Mouse (Mus musculus) embryonic facial prominence, embryonic 15.5 days (tissue): ENCODE results near the gene Slfn5. TPM values are rescaled to one million over a fixed set of nuclear protein-coding genes. Genes with fewer than 3 reads are reported as not detected.
"Not testable (repeated sequence)": the region's sequence is repeated elsewhere in the genome, so short reads cannot be mapped to it uniquely, and the experiment has no call there.

ENCODE experiments used
- ATAC-seq: fragments of 200-750 bp; cut with Nextera tagmentation; 2 replicates; pipeline ENCODE4 v1.8.0; 2017; ENCODE audit warnings: low read depth, moderate TSS enrichment; ENCODE audit not compliant: insufficient number of reproducible peaks, low FRiP score, low TSS enrichment
- H3K27ac ChIP-seq: fragments of 300-500 bp; sonication (generic); replicated peaks from 2 replicates; pipeline ENCODE4 v1.5.1; 2015; ENCODE audit warnings: mild to moderate bottlenecking, inconsistent platforms
- H3K27me3 ChIP-seq: fragments of 300-500 bp; sonication (generic); 2 replicates; pipeline ENCODE4 v1.6.1; 2015; ENCODE audit warnings: inconsistent platforms
- H3K36me3 ChIP-seq: fragments of 300-500 bp; sonication (generic); 2 replicates; pipeline ENCODE4 v1.6.1; 2015; ENCODE audit warnings: mild to moderate bottlenecking, inconsistent platforms
- H3K4me1 ChIP-seq: fragments of 300-500 bp; sonication (generic); 2 replicates; pipeline ENCODE4 v1.6.1; 2015; ENCODE audit warnings: inconsistent platforms
- H3K4me2 ChIP-seq: fragments of 300-500 bp; sonication (generic); replicated peaks from 2 replicates; pipeline ENCODE4 v1.6.1; 2015; ENCODE audit warnings: mild to moderate bottlenecking, inconsistent platforms
- H3K4me3 ChIP-seq: fragments of 300-500 bp; sonication (generic); replicated peaks from 2 replicates; pipeline ENCODE4 v1.5.1; 2015; ENCODE audit warnings: mild to moderate bottlenecking, inconsistent platforms
- H3K9ac ChIP-seq: fragments of 300-500 bp; sonication (generic); 2 replicates; pipeline ENCODE4 v1.6.1; 2015; ENCODE audit warnings: inconsistent platforms
- H3K9me3 ChIP-seq: fragments of 300-500 bp; sonication (generic); replicated peaks from 2 replicates; pipeline ENCODE4 v1.6.1; 2016; ENCODE audit warnings: inconsistent platforms
- WGBS: fragments of 180-500 bp; shearing (Covaris S2); methylation state at CpG from one replicate; pipeline ENCODE4 v1.1.7; 2015; 5-methylcytosine and 5-hydroxymethylcytosine counted together
- microRNA-seq: library from miRNA; unstranded; fragments of <30 nt; microRNA quantifications from one replicate; pipeline ENCODE4, GENCODE M21; 2016; ENCODE audit warnings: borderline number of aligned reads
- polyA plus RNA-seq: library from polyadenylated mRNA; unstranded; fragments of >200 nt; fragmentation: Nextera tagmentation; extraction: Ambion mirVana; gene quantifications from 2 replicates; pipeline ENCODE4 v1.2.1, GENCODE M21; 2015

Slfn5 gene
- polyA plus RNA-seq, 1 experiment from 2014 or later, result 2.7 TPM

- H3K27me3 ChIP-seq, result no peaks in the 10 kb centered on the region
- no peak overlapping the region for H3K4me2 ChIP-seq
- no peaks in the 10 kb centered on the region for H3K36me3 ChIP-seq
- WGBS, result 22% methylated on average over 5 of the region's 5 CpGs
- H3K9me3 ChIP-seq, result no peaks in the 10 kb centered on the region
- H3K4me1 ChIP-seq, result peaks cover 12% of the 10 kb centered on the region
- no peak for ATAC-seq
- no peak overlapping the region for H3K9ac ChIP-seq
- no peak overlapping the region for H3K27ac ChIP-seq
- no peak overlapping the region for H3K4me3 ChIP-seq
Measured at GRCm38 (mm10) chr11:82973916-82974315, 22.8 kb downstream of the Slfn5 start.

- 85% methylated on average over 2 of the region's 2 CpGs for WGBS
- not testable (repeated sequence) for H3K9ac ChIP-seq, H3K4me2 ChIP-seq, ATAC-seq, H3K4me3 ChIP-seq, H3K27me3 ChIP-seq, H3K4me1 ChIP-seq, H3K27ac ChIP-seq, H3K9me3 ChIP-seq
- H3K36me3 ChIP-seq, result peaks cover 32% of the 10 kb centered on the region
Measured at GRCm38 (mm10) chr11:82982409-82982808, 31.3 kb downstream of the Slfn5 start.

- no peaks in the 10 kb centered on the region for H3K4me1 ChIP-seq
- ATAC-seq, result no peak
- peaks cover 32% of the 10 kb centered on the region for H3K36me3 ChIP-seq
- no peak overlapping the region for H3K9ac ChIP-seq
- H3K4me3 ChIP-seq, result no peak overlapping the region
- no peak overlapping the region for H3K27ac ChIP-seq
- no peaks in the 10 kb centered on the region for H3K27me3 ChIP-seq
- 80% methylated on average over 17 of the region's 17 CpGs for WGBS
- H3K4me2 ChIP-seq, result no peak overlapping the region
- no peaks in the 10 kb centered on the region for H3K9me3 ChIP-seq
Measured at GRCm38 (mm10) chr11:82983193-82983592, 32.0 kb downstream of the Slfn5 start.

- H3K27ac ChIP-seq, result no peak overlapping the region
- H3K9me3 ChIP-seq, result no peaks in the 10 kb centered on the region
- no peak overlapping the region for H3K9ac ChIP-seq
- no peak for ATAC-seq
- peaks cover 18% of the 10 kb centered on the region; the same call in 1 of the 2 replicates for H3K36me3 ChIP-seq
- no peak overlapping the region for H3K4me2 ChIP-seq
- H3K27me3 ChIP-seq, result no peaks in the 10 kb centered on the region
- 86% methylated on average over 6 of the region's 6 CpGs for WGBS
- peaks cover 11% of the 10 kb centered on the region for H3K4me1 ChIP-seq
- no peak overlapping the region for H3K4me3 ChIP-seq
Measured at GRCm38 (mm10) chr11:82987621-82988020, 36.5 kb downstream of the Slfn5 start.

- no peak overlapping the region for H3K27ac ChIP-seq
- peaks cover 11% of the 10 kb centered on the region; the same call in 1 of the 2 replicates for H3K36me3 ChIP-seq
- H3K4me3 ChIP-seq, result peak overlapping the region; percentile 47
- peak overlapping the region; percentile 64 for H3K4me2 ChIP-seq
- no peak for ATAC-seq
- H3K4me1 ChIP-seq, result peaks cover 11% of the 10 kb centered on the region
- no peak overlapping the region for H3K9ac ChIP-seq
- no peaks in the 10 kb centered on the region for H3K9me3 ChIP-seq
- H3K27me3 ChIP-seq, result no peaks in the 10 kb centered on the region
- WGBS, result 26% methylated on average over 12 of the region's 12 CpGs
Measured at GRCm38 (mm10) chr11:82989357-82989756, 38.2 kb downstream of the Slfn5 start.

GRCm38 (mm10) chr11:82990612-82991385 lies 39.6 kb downstream of the Slfn5 start:
- ATAC-seq, result peak; percentile 54; the same call in 1 of the 2 replicates
- 9% methylated on average over 19 of the region's 19 CpGs for WGBS
- not testable (repeated sequence) for H3K36me3 ChIP-seq, H3K9me3 ChIP-seq, H3K27me3 ChIP-seq
- H3K4me2 ChIP-seq, result peak overlapping the region; percentile 64
- H3K9ac ChIP-seq, result peak overlapping the region; percentile 18; the same call in 1 of the 2 replicates
- H3K4me3 ChIP-seq, result peak overlapping the region; percentile 47
- H3K27ac ChIP-seq, result peak overlapping the region; percentile 67; the same call in 1 of the 2 replicates
- peaks cover 11% of the 10 kb centered on the region for H3K4me1 ChIP-seq

GRCm38 (mm10) chr11:82991469-82992166 lies 40.5 kb downstream of the Slfn5 start, which contains the start of gene Slfn9:
Gene Slfn9 (minus strand): TSS chr11:82991830.
- ATAC-seq, result no peak; the same call in 1 of the 2 replicates
- peak within 1 kb of the TSS; percentile 64 for H3K4me2 ChIP-seq
- H3K4me1 ChIP-seq, result peaks cover 11% of the 10 kb centered on the region
- H3K36me3 ChIP-seq, result peaks cover 2% of the 10 kb centered on the region; the same call in 1 of the 2 replicates
- no peaks in the 10 kb centered on the region for H3K27me3 ChIP-seq
- H3K9ac ChIP-seq, result peak within 1 kb of the TSS; percentile 18
- no peaks in the 10 kb centered on the region for H3K9me3 ChIP-seq
- H3K4me3 ChIP-seq, result peak within 1 kb of the TSS; percentile 47
- H3K27ac ChIP-seq, result peak within 1 kb of the TSS; percentile 67
- WGBS, result under 1% methylated on average over 14 of the region's 14 CpGs

GRCm38 (mm10) chr11:83013356-83013755 lies 62.2 kb downstream of the Slfn5 start:
- no peak overlapping the region for H3K9ac ChIP-seq
- no peak overlapping the region for H3K27ac ChIP-seq
- H3K36me3 ChIP-seq, result no peaks in the 10 kb centered on the region
- H3K27me3 ChIP-seq, result no peaks in the 10 kb centered on the region
- H3K4me2 ChIP-seq, result no peak overlapping the region
- no peak overlapping the region for H3K4me3 ChIP-seq
- no peak for ATAC-seq
- H3K9me3 ChIP-seq, result no peaks in the 10 kb centered on the region
- WGBS, result 88% methylated on average over 1 of the region's 1 CpGs
- H3K4me1 ChIP-seq, result no peaks in the 10 kb centered on the region

Small RNAs within 50 kb of the gene (microRNA-seq; reads per million reads assigned to microRNA genes)
- gene Mir7679, result not detected

Other genes starting within 250 kb of the Slfn5 start
- 0.27 and 0.28 TPM in 2 replicates for gene Cct6b, start 187.0 kb upstream of the Slfn5 start, polyA plus RNA-seq
- 37.7 and 42.3 TPM in 2 replicates for gene Zfp830, start 187.0 kb upstream of the Slfn5 start, polyA plus RNA-seq
- 25.1 and 26.5 TPM in 2 replicates for gene Lig3, start 170.2 kb upstream of the Slfn5 start, polyA plus RNA-seq
- 12.5 and 15.3 TPM in 2 replicates for gene Rffl, start 80.1 kb upstream of the Slfn5 start, polyA plus RNA-seq
- gene Rad51d, start 60.7 kb upstream of the Slfn5 start, polyA plus RNA-seq, result 14.3 and 14.9 TPM in 2 replicates
- 0.39 and 0.51 TPM in 2 replicates for gene Fndc8, start 59.2 kb upstream of the Slfn5 start, polyA plus RNA-seq
- gene Nle1, start 42.9 kb upstream of the Slfn5 start, polyA plus RNA-seq, result 35.2 and 38.4 TPM in 2 replicates
- 18.9 and 28.4 TPM in 2 replicates for gene Unc45b, start 40.8 kb upstream of the Slfn5 start, polyA plus RNA-seq
- gene Slfn9, start 40.5 kb downstream of the Slfn5 start, polyA plus RNA-seq, result 14.9 and 15.0 TPM in 2 replicates
- 0.76 and 1.0 TPM in 2 replicates for gene Slfn8, start 69.5 kb downstream of the Slfn5 start, polyA plus RNA-seq
- gene Slfn2, start 113.8 kb downstream of the Slfn5 start, polyA plus RNA-seq, result 6.5 and 8.5 TPM in 2 replicates
- 0.61 and 0.83 TPM in 2 replicates for gene Slfn1, start 165.5 kb downstream of the Slfn5 start, polyA plus RNA-seq
- 0.13 and 0.33 TPM in 2 replicates for gene Slfn4, start 223.8 kb downstream of the Slfn5 start, polyA plus RNA-seq
- gene Slfn3, start 240.0 kb downstream of the Slfn5 start, polyA plus RNA-seq, result 1.5 and 2.1 TPM in 2 replicates